Mouse (Mus musculus) retina, postnatal 7 days (tissue): ENCODE results near the gene Rsrc2.
"Not testable (repeated sequence)": the region's sequence is repeated elsewhere in the genome, so short reads cannot be mapped to it uniquely, and the experiment has no call there.

Source experiments
- DNase-seq: peaks from one replicate; pipeline ENCODE4 v3.0.0-alpha.2; 2012; ENCODE audit warnings: low read depth, low spot score

Rsrc2 gene

DNA sequence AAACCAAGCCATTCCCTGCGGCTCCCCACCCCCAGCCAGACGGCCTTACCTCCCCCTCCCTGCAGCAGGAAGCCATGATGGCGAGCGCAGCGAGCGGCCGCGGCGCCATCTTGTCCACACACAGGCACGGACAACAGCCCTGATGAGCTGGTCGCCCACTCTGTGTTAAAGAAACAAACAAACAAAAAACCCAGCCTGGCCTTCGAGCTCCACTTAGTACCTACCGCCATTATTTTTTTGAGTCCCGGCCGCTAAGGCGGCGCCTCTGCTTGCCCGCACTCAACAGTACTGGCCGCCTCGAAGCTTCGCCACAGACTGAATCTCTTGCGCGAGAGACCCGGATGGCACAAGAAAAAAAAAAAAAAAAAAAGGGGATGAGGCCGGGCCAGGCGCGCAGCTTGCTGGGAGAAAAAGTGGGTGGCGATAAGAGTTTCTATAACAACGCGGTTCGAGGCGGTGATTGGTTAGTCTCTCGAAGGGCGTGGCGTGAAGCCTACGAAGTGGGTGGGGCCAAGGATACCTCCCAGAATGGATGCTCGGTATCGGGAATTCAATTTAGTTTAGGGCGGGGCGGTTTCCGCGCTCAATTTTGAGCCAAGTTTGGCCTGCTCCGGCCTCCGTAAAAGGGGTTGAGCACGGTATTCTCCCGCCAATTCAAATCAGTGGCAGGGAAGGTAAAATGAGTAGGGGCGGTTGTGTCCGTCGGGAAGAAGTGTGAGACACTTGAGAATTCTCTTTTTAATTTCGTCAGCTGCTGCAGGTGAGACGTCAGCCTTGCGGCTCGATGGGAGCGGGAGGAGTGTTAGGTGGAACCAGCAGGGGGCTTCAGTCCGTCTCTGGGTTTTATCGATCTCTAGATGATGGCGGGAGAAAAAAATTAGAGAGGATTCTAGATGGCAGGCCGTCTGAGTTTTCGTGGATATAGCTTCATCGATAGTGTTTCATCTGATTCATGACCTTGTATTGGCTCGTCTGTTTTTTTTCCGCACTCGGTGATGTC lies at the start of gene Rsrc2, which contains the start of gene Kntc1:
TSS of gene Rsrc2 (minus strand) at position 350 of the 1,000 bp plus-strand sequence.
TSS of gene Kntc1 (plus strand) at position 652 of the 1,000 bp plus-strand sequence.
- DNase-seq, result peak; percentile 99

DNA sequence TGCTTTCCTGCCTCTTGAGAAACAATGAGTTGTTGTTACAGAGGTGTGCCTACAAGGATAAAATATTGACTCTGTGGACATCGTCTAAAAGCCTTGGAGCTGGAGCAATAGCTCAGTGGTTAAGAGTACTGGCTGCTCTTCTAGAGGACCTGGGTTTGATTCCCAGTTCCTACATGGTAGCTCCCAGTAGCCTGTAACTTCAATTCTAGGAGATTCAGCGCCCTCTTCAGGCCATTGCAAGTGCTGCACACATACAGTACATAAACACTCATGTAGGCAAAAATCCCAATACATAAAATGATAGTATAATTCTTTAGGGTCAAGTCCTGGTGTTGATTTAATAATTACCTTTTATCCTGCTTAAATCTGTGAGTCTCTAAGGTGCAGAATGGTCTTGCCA lies 43.9 kb upstream of the Rsrc2 start:
- DNase-seq, result no peak

DNA sequence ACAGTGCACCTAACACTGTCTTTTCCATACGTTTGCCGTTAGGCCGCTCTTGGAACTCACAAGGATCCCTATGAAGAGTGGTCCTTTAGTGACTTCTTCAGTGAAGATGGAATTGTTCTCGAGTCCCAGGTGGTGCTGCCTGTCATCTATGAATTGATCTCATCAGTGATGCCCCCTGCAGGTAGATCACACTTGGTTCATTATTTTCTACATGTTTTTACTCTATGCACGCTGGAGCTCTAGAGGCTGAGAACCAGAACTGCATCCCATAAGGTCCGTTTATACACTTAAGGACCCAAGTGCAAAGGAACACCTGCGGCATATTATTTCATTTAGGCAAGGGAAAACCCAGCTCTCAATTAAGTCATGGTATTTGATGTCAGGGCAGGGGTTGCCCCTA lies 39.8 kb upstream of the Rsrc2 start:
- no peak for DNase-seq

DNA sequence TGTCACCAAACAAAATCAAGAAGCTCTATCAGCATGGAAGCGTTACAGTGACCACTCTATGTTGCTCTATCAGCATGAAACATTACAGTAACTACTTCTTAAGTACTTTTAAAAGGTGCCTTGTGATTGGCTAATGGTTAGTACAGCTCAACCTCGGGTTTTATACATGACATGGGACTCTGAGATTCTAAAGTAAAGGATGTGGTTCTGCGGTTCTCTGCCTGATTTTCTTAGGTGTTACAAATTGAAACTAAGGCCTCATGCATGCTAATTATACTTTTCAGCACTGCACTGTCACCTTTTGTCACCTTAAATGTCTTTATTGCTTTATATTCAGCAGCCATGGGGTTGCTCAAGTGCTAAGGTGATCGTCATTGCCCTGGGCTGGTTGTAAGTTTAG lies 32.6 kb upstream of the Rsrc2 start:
- DNase-seq, result no peak

DNA sequence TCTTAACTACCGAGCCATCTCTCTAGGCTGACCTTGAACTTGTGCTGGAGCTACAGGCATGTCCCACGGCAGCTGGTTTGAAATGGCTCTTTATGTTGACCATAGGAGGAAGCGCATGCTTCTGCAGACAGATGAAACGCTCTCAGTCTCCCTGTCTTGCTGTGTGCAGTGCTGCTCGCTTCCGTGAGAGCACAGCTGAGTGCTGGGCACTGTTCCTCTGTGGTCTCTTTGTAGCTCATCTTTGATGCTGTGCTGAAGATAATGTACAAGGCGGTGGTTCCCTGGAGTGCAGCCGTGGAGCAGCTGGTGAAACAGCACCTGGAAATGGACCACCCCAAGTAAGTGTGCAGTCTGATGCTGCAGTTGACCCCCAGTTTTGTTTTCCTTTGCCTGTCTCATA lies 31.5 kb upstream of the Rsrc2 start:
- DNase-seq, result no peak

DNA sequence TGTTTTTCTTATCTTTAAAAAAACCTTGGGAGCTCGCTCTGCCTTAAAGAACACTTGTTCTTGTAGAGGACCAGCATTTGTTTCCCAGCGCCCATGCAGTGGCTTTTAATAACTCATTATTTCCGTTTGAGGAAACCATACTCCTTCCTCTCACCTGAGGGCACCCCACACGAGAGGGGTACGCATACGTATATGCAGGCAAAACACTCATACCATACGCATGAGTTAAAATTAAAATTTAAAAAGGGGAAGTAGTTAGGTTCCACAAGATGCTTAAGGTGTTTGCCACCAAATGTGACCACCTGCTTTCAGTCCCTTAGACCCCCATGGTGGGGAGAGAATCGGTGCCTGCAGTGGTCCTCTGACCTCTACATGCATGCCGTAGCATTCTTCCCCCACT lies 24.2 kb upstream of the Rsrc2 start:
- no peak for DNase-seq

DNA sequence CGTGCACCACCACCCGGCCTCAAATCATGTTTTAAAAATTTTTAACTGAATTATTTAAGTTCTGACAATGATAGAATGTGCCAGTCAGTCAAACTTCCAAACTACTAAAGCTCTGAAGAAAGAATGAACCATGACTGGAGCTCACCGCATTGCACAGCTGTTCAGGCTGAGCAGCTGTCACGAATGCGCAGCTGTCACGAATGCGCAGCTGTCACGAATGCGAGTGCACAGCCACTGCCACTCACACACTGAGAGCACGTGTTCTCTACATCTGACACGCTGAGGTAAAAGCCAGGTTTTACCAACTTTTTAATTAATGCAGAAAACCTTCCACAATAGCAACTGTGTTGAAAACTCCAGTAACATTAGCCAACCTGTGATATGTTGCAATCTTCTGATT lies 17.2 kb upstream of the Rsrc2 start:
- DNase-seq, result not testable (repeated sequence)

DNA sequence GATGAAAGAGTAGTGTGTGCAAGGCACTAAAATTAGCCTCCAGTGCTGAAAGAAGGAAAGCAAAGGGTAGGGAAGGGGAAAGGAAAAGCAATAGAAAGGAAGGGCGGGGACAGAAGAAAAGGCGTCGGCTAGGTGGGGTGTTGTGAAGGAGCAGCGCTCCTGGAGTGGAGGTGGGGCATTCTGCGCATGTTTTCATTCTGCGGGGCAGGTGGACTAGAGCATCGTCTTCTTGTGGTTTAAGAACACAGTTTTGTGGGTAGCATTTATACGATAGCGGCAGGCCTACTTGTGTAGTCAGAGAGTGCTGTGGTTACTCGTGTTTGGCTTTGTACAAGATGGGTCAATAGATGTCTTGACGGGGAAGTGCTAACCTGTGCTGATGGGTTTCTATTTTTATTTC lies 16.3 kb upstream of the Rsrc2 start:
- DNase-seq, result no peak

DNA sequence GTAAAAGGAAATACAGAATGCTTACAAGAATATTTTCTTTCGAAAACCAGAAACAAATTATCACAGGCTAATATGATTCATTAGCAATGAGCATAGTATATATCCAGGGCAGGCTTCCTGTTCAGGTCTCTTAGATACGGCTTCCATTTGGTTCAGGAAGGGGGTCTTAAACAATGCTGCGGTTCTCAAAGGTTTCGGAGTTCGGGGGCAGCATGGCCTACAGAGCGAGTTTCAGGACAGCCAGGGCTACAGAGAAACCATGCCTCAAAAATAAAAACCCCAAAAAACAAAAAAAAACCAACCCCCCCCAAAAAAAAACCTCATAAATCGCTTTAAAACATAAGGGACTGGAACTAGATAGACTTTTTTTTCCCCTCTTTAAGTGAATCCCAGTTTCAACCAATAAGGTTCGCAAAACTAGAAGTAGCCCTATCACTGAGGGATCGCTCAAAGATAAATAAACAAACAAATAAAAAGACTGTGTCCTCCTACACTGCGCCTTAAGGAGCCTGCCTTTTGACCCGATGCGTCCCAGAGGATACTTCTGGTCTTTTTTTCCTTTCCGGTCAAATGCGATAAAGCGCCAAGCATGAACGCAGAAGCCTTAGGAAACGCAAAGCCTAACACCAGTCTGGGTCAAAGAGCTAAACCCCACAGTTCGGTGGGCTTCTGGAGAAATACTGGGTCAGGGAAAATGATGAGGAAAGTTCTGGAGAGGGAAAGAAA lies 712 bp downstream of the Rsrc2 start:
- no peak for DNase-seq

DNA sequence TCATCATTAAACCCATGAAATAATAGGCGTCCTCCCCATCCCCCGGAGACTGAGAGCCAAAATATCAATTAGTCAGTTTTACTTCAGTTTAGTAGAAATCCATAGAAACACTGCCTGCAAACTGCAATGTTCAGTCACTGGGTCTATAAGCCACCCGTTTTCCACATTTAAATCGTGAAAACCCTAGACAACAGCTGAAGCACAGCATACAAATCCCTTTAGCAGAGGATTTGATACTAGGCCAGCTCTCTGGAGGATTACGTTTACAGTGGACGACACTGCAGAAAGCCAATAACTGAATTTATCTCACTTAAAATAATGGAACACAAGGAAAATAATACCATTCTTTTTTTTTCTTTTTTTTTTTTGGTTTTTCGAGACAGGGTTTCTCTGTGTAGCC lies 1.6 kb downstream of the Rsrc2 start:
- DNase-seq, result peak; percentile 43

DNA sequence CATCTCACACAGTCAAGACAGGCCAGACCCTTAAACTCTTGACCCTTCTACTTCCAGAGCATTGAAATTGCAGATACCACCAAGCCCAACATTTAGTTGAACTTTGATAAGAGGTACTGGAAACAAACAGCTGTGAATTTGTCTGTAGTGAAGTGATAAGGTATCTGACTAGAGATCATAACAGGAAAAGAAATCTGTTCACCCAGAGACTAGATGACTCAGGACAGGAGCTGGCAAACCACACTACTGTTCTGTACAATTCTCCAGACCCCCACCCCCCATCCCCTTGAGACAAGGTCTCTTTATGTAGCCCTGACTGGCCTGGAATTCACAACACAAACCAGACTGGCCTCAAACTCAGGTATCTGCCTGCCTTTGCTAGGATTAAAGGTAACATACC lies 3.0 kb downstream of the Rsrc2 start:
- DNase-seq, result no peak

DNA sequence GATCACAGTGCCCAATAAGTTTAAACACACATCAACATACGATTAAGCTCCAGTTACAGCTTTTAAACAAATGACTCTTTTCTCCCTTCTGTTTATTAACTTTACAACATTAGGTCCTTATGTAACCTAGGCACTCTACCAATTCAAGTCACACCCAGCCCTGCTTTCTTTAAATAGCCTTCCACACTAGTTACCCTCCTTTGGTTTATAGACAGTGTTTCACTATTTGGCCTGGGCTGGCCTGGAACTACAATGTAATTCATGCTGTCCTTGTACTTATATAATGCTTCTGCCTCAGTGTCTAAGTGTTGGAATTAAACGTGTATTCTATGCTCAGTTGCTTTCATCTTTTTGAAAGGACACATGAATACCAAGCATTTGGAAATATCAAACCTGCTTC lies 4.9 kb downstream of the Rsrc2 start:
- no peak for DNase-seq

DNA sequence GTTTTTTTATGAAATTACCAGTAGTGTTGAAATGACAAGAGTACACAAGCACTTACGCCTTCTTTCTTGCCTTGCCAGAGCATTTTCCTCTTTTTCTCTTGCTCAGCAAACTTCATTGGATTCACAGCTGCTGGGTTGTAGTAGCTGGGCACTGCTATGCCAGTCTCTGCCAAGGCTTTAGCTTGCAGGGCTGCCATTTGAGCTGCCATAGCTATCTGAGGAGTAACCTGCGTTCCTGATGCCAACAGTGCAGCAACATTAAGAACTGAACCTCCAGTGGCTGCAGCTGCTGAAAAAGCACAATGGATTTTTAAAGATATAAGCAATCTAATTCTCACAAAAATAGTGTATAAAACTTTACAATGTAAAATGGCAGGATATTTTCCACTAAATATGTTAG lies 18.2 kb downstream of the Rsrc2 start:
- no peak for DNase-seq

DNA sequence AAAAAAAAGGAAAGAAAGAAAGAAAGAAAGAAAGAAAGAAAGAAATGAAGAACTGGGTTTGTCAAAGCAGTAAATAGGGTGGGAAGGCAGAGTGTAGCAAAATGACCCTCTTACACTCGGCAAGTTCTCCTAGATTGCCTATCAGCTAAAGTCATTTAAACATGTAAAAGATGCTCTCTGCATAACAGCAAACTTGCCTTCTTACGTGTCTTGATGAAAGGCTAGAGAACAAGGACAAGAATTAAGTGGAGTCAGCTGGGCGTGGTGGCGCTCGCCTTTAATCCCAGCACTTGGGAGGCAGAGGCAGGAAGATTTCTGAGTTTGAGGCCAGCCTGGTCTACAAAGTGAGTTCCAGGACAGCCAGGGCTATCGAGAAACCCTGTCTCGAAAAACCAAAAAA lies 25.4 kb downstream of the Rsrc2 start:
- DNase-seq, result not testable (repeated sequence)

DNA sequence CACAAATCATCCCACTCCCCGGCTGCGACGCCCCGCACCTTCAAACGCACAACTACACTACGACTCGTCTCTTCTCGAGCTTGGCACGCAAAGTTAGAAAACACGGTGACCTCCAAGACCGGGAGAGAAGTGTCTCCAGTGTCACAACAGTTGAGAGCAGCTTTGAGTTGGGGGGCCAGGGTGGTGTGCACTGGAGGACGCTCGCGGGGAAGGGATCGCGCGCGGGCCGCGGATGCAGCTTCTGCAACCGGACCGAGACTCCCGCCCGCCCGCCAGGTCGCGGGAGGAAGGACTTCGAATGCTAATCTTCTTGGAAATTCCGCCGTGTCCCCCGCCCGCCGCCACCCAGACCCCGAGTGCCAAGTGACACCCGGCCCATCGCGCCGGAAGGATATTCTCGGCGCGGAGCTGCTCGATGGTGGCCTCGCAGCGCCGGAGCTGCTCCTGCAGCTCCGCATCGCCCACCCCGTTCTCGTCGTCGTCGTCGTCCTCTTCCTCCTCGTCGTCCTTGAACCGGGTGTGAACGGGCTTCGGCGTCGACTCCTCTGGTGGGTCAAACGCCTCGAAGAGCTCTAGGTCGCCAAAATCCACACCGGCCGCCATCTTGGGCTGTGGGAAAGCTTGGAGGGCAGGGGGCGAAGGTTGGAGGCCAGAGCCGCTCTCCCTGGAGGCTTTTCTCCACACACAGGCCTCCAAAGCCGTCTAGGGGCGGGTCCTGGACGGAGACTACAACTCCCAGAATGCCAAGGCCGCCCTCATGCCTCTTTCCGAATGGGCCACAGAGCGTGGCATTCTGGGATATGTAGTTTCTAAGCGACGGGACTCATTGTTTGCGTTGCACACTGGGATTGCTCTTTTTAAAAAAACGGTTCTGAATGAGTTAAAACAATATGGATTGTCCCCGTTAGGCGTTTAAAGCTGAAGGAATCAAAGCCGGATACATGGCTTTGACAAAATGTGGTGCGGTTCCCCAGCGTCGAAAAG lies 28.6 kb downstream of the Rsrc2 start, which contains the start of gene Zcchc8:
TSS of gene Zcchc8 (minus strand) at position 773 of the 984 bp plus-strand sequence.
- DNase-seq, result peak; percentile 97

DNA sequence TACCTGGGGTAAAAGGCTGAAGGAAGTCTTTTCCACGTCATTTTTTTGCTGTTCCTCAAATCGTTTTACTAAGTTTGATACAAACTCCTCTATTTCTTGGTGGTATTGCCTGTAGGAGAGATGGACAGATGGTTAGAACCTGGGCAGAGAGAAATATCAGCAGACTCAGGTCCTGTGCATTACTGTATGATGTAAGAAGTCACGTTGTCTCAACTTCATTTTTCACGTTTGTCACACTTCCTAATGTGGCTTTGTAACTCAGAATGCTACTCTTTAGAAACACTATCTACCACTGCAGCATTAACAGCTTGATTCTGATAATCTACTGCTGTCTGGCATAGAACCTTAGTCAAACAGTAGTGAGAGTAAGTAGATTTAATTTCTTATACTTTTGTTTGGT lies 34.6 kb downstream of the Rsrc2 start:
- DNase-seq, result no peak

DNA sequence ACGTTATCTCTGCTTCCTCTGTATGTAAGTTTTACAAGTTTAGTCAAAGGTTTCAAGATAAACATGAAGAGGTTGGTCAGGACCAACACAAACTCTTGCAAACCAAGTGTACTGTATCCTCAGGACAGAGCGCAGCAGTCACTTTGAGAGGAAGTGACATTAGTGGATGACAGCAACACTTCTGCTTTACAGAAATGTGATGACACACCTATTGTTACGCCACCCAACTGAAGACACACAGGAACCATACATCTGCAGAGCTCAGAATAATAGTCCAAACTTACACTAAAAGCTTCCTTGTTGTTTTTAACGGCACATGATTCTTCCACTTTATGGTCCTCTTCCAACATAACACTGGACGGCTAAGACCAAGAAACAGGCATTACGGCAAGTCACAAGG lies 35.4 kb downstream of the Rsrc2 start:
- no peak for DNase-seq

DNA sequence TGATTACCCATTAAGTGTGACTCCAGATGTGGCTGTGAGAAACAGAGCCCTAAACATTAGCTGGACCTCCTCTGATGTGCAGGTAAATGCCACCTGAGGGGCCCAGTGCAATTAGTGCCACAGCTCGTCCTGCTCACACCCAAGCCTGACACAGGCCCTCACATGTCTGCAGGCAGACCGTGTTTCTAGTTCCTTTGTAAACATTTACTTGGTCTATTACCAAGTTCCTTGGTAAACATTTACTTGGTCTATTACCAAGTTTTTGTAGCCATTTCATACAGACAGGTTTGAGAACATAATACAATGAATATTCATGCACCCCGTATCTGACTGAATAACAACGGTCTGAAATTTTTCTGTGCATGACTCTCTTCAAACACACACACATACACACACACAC lies 39.6 kb downstream of the Rsrc2 start:
- DNase-seq, result no peak

DNA sequence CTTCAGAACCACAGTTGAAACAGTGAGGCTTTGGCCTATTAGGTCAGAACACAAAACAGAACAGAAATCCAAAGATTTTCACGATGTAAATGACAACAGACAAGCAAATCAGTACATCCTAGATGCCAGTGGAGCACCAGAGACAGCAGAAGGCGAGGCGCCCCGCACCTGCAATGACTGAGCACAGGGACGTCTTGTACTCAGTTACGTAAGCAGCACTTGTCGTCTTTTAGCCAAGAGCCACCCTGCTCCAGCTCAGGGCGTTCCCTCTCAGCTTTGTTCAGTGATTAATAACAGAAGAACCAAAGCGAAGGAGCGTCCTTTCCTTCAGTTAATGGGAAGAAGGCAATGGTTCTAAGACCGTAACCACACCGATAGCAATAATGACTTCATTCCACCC lies 40.6 kb downstream of the Rsrc2 start:
- DNase-seq, result no peak

DNA sequence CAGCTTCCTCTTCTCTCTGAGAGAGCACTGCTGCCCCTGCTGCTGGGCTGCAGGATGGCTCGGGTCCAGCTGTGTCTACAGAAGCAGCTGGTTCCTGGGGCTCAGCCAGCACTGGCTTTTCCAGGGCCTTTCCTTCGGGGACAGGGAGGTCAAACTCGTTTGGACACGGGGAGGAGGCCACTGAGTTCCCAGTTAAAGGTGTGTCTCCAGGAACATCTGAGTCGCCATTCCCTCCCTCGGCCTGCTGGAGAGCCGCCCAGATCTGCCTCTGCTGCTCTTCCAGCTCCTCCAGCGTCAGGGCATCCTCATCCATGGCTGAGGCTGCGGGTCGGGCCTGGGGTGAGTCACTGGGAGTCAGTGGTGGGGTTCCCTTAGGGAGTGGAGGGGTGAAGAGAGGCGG lies 48.6 kb downstream of the Rsrc2 start:
- no peak for DNase-seq

DNA sequence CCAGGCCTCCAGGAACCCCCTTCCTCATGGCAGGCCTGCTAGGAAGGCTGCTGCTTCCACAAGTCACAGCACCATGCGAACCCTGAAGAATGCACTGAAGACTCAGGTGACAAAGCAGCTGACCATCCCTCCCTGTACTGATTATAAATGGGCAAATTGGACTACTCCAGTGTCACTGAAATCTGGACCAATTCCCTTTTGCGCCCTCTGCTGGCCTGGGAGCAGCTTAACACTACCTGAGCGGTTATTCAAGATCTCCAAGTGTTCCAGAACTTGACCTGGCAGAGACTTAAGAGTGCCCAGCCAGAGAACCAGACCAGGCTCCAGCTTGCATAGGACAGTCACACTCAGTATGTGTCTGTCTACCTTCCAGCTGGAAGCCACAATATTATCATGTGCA lies 50.0 kb downstream of the Rsrc2 start:
- DNase-seq, result peak; percentile 74
